ENCODE assay signal across 7 mouse cellular contexts in genomic region chr11:54437823-54438337, GRCm38 (mm10). TPM values are rescaled to one million over a fixed set of nuclear protein-coding genes. Genes with fewer than 3 reads are reported as not detected.
A peak's percentile ranks its signal among the peaks of the same experiment; 100 is the strongest.
DNase-seq lines count a peak whose midpoint lies in the region; ATAC-seq lines count a peak whose summit lies in the region.

Fnip1 (plus strand) TSS chr11:54438199.

- peak; percentile 98 for DNase-seq in adrenal gland, postnatal 14 days
- peak; percentile 94 for DNase-seq in embryonic facial prominence, embryonic 11.5 days (ENCODE audit: low spot score)
- DNase-seq in heart, adult 11 months, result peak; percentile 100
- DNase-seq in kidney, adult 18-20 months, result peak; percentile 95
- DNase-seq in limb, embryonic 11.5 days (ENCODE audit: low spot score), result peak; percentile 96
- peak; percentile 97 for DNase-seq in midbrain, embryonic 14.5 days
- DNase-seq in spleen, adult 18-20 months, result peak; percentile 87 to 88

- H3K27me3 ChIP-seq in embryonic facial prominence, embryonic 11.5 days (ENCODE audit: control insufficient read depth, insufficient read depth, low read length), result no peaks in the 10 kb centered on the region
- H3K27me3 ChIP-seq in limb, embryonic 11.5 days (ENCODE audit: control insufficient read depth, insufficient read depth, low read length), result no peaks in the 10 kb centered on the region
- H3K27me3 ChIP-seq in midbrain, embryonic 14.5 days (ENCODE audit: control insufficient read depth, insufficient read depth, low read length), result no peaks in the 10 kb centered on the region

- 0% methylated on average over 43 of the region's 47 CpGs for WGBS in embryonic facial prominence, embryonic 11.5 days
- under 1% methylated on average over 47 of the region's 47 CpGs for WGBS in limb, embryonic 11.5 days
- WGBS in midbrain, embryonic 14.5 days, result under 1% methylated on average over 45 of the region's 47 CpGs

- H3K4me3 ChIP-seq in embryonic facial prominence, embryonic 11.5 days (ENCODE audit: low read depth, low read length), result peak within 1 kb of the TSS; percentile 93
- peak within 1 kb of the TSS; percentile 89 for H3K4me3 ChIP-seq in limb, embryonic 11.5 days (ENCODE audit: low read depth, low read length)
- peak within 1 kb of the TSS; percentile 93 for H3K4me3 ChIP-seq in midbrain, embryonic 14.5 days (replicated peaks; ENCODE audit: low read depth, low read length)

- no peaks in the 10 kb centered on the region for H3K9me3 ChIP-seq in embryonic facial prominence, embryonic 11.5 days (replicated peaks; ENCODE audit: control insufficient read depth, low read length)
- H3K9me3 ChIP-seq in limb, embryonic 11.5 days (ENCODE audit: control insufficient read depth, low read length), result no peaks in the 10 kb centered on the region
- H3K9me3 ChIP-seq in midbrain, embryonic 14.5 days (ENCODE audit: control insufficient read depth, low read length), result no peaks in the 10 kb centered on the region

- peak within 1 kb of the TSS; percentile 65 for H3K4me2 ChIP-seq in embryonic facial prominence, embryonic 11.5 days (ENCODE audit: low read depth, low read length)
- peak within 1 kb of the TSS; percentile 70 for H3K4me2 ChIP-seq in limb, embryonic 11.5 days (ENCODE audit: low read depth, severe bottlenecking)
- peak within 1 kb of the TSS; percentile 70 for H3K4me2 ChIP-seq in midbrain, embryonic 14.5 days (ENCODE audit: low read length)

- peak within 1 kb of the TSS; percentile 89 for H3K9ac ChIP-seq in embryonic facial prominence, embryonic 11.5 days (replicated peaks; ENCODE audit: low read length)
- H3K9ac ChIP-seq in limb, embryonic 11.5 days (ENCODE audit: low read length), result peak within 1 kb of the TSS; percentile 87
- H3K9ac ChIP-seq in midbrain, embryonic 14.5 days (replicated peaks; ENCODE audit: low read length), result peak within 1 kb of the TSS; percentile 83

- peak; percentile 98 for ATAC-seq in embryonic facial prominence, embryonic 11.5 days (replicated peaks; ENCODE audit: insufficient number of reproducible peaks, low FRiP score, low TSS enrichment, low read depth)
- ATAC-seq in limb, embryonic 11.5 days (ENCODE audit: insufficient number of reproducible peaks, low FRiP score, low TSS enrichment, low read depth), result peak; percentile 95
- peak; percentile 98 for ATAC-seq in midbrain, embryonic 14.5 days (ENCODE audit: low FRiP score, low TSS enrichment)

- H3K27ac ChIP-seq in embryonic facial prominence, embryonic 11.5 days (replicated peaks; ENCODE audit: low read depth, low read length), result peak within 1 kb of the TSS; percentile 41; the same call in 1 of the 2 replicates
- H3K27ac ChIP-seq in limb, embryonic 11.5 days (replicated peaks; ENCODE audit: low read depth, low read length), result peak within 1 kb of the TSS; percentile 73; the same call in 1 of the 2 replicates
- H3K27ac ChIP-seq in midbrain, embryonic 14.5 days (replicated peaks; ENCODE audit: low read depth, low read length), result peak within 1 kb of the TSS; percentile 75

- no peaks in the 10 kb centered on the region for H3K36me3 ChIP-seq in embryonic facial prominence, embryonic 11.5 days (replicated peaks; ENCODE audit: control insufficient read depth, insufficient read depth, low read depth, low read length)
- no peaks in the 10 kb centered on the region for H3K36me3 ChIP-seq in limb, embryonic 11.5 days (ENCODE audit: control insufficient read depth, insufficient read depth, low read length)
- H3K36me3 ChIP-seq in midbrain, embryonic 14.5 days (ENCODE audit: control insufficient read depth, insufficient read depth, low read length), result no peaks in the 10 kb centered on the region

- no peaks in the 10 kb centered on the region for H3K4me1 ChIP-seq in embryonic facial prominence, embryonic 11.5 days (ENCODE audit: control insufficient read depth, insufficient read depth, low read length)
- peaks cover 6% of the 10 kb centered on the region; the same call in 1 of the 2 replicates for H3K4me1 ChIP-seq in limb, embryonic 11.5 days (ENCODE audit: control insufficient read depth, insufficient read depth, low read length)
- H3K4me1 ChIP-seq in midbrain, embryonic 14.5 days (ENCODE audit: control insufficient read depth, insufficient read depth, low read length), result peaks cover 19% of the 10 kb centered on the region

RNA-seq across cellular contexts. Expression of gene Fnip1, which starts in this region (rescaled TPM):
- 27.5 and 27.8 TPM in 2 replicates for total RNA-seq in adrenal gland, postnatal 14 days (2021)
- 13.6 and 14.1 TPM in 2 replicates for polyA plus RNA-seq in embryonic facial prominence, embryonic 11.5 days (2014; fragmentation: Nextera tagmentation; extraction: Ambion mirVana)
- polyA plus RNA-seq in limb, embryonic 11.5 days (2014; fragmentation: Nextera tagmentation; extraction: Ambion mirVana), result 12.1 and 13.6 TPM in 2 replicates
- polyA plus RNA-seq in midbrain, embryonic 14.5 days (2014; fragmentation: Nextera tagmentation; extraction: Ambion mirVana), result 14.0 and 18.2 TPM in 2 replicates

Comparison
In these comparisons a context has a peak if more than half of its experiments do, and no peak if none do; other contexts are left out.
1. Peak in every context shown above with its lines: DNase-seq, ATAC-seq, H3K4me3 ChIP-seq and H3K27ac ChIP-seq.